Mouse (Mus musculus) heart, postnatal 25 days (tissue): ENCODE measurements around the gene Kmt2b. TPM values are rescaled to one million over a fixed set of nuclear protein-coding genes. Genes with fewer than 3 reads are reported as not detected.

Experiments
- DNase-seq: peaks from one replicate; pipeline ENCODE4 v3.0.0; 2022; ENCODE audit warnings: low spot score
- intact Hi-C: fragments of 180-260 bp; cut with DNase I; formaldehyde crosslinking; loops from one replicate; pipeline ENCODE4 v1.15.1; 2025
- total RNA-seq, 2 experiments: library from RNA; stranded (reverse); gene quantifications; 2 replicates each; pipeline ENCODE4 v1.2.3; 2021

Kmt2b gene
- total RNA-seq, 2 experiments from 2014 or later, result 17.5 to 22.7 TPM

GRCm38 (mm10) chr7:30581547-30581946 lies 7.0 kb downstream of the Kmt2b start:
- intact Hi-C loops, result loop anchor here (10.0 kb wide), 1 partner anchor 373 kb away; the partner anchor contains the start of gene Usf2
- no peak for DNase-seq

GRCm38 (mm10) chr7:30579950-30580349 lies 8.6 kb downstream of the Kmt2b start:
- DNase-seq, result no peak
- intact Hi-C loops, result loop anchor here (10.0 kb wide), 1 partner anchor 375 kb away; the partner anchor contains the start of gene Usf2

GRCm38 (mm10) chr7:30572969-30573368 lies 15.6 kb downstream of the Kmt2b start:
- intact Hi-C loops, result no loop called here
- DNase-seq, result no peak

- intact Hi-C loops, result no loop called here
- no peak for DNase-seq
These were observed 16.1 kb downstream of the Kmt2b start for GRCm38 (mm10) chr7:30572389-30572788.

- DNase-seq, result no peak
- intact Hi-C loops, result no loop called here
These were observed 21.0 kb downstream of the Kmt2b start for GRCm38 (mm10) chr7:30567555-30567954.

- intact Hi-C loops, result no loop called here
- DNase-seq, result no peak
These were observed 22.5 kb downstream of the Kmt2b start for GRCm38 (mm10) chr7:30566033-30566432.

GRCm38 (mm10) chr7:30564970-30565571 lies 23.5 kb downstream of the Kmt2b start, which contains the start of gene Igflr1:
Igflr1 (plus strand) TSS chr7:30565427.
- DNase-seq, result no peak
- intact Hi-C loops, result loop anchor here (1.0 kb wide), 1 partner anchor 21 kb away; no protein-coding TSS in a partner anchor

GRCm38 (mm10) chr7:30563906-30564280 lies 24.6 kb downstream of the Kmt2b start:
- intact Hi-C loops, result no loop called here
- DNase-seq, result no peak

GRCm38 (mm10) chr7:30563117-30563905 lies 25.2 kb downstream of the Kmt2b start, which contains the start of the genes U2af1l4, Gm49396 and Psenen:
U2af1l4 (plus strand) TSS chr7:30563301.
Gm49396 (plus strand) TSS chr7:30563344.
Psenen (minus strand) TSS chr7:30563627.
- peak; percentile 94 for DNase-seq
- intact Hi-C loops, result no loop called here

GRCm38 (mm10) chr7:30562526-30563116 lies 25.9 kb downstream of the Kmt2b start:
- intact Hi-C loops, result no loop called here
- no peak for DNase-seq

- intact Hi-C loops, result no loop called here
- no peak for DNase-seq
These were observed 28.2 kb downstream of the Kmt2b start for GRCm38 (mm10) chr7:30560296-30560695.

GRCm38 (mm10) chr7:30559443-30559954 lies 29.0 kb downstream of the Kmt2b start, which contains the start of gene Lin37:
Lin37 (minus strand) TSS chr7:30559838.
- peak; percentile 98 for DNase-seq
- intact Hi-C loops, result no loop called here

- DNase-seq, result no peak
- intact Hi-C loops, result no loop called here
These were observed 29.7 kb downstream of the Kmt2b start for GRCm38 (mm10) chr7:30558656-30559442.

- no peak for DNase-seq
- intact Hi-C loops, result no loop called here
These were observed 30.5 kb downstream of the Kmt2b start for GRCm38 (mm10) chr7:30557901-30558514.

GRCm38 (mm10) chr7:30556894-30557536 lies 31.5 kb downstream of the Kmt2b start:
- no peak for DNase-seq
- intact Hi-C loops, result no loop called here

- intact Hi-C loops, result no loop called here
These were observed 34.5 kb downstream of the Kmt2b start for GRCm38 (mm10) chr7:30553810-30554584.

GRCm38 (mm10) chr7:30553021-30553589 lies 35.4 kb downstream of the Kmt2b start:
- peak; percentile 44 for DNase-seq
- intact Hi-C loops, result no loop called here

More at GRCm38 (mm10) chr7:30553810-30554584, 34.5 kb downstream of the Kmt2b start:
- DNase-seq, result no peak
